Mouse (Mus musculus) 3134 (cell line): ENCODE data around the gene Ddx20.
"Not testable (repeated sequence)": the region's sequence is repeated elsewhere in the genome, so short reads cannot be mapped to it uniquely, and the experiment has no call there.

Experiments used
- DNase-seq: peaks from one replicate; pipeline ENCODE4 v3.0.0-alpha.2; 2011; ENCODE audit warnings: low spot score; ENCODE audit not compliant: insufficient read length; ENCODE audit errors: extremely low read depth

Ddx20 gene

DNA sequence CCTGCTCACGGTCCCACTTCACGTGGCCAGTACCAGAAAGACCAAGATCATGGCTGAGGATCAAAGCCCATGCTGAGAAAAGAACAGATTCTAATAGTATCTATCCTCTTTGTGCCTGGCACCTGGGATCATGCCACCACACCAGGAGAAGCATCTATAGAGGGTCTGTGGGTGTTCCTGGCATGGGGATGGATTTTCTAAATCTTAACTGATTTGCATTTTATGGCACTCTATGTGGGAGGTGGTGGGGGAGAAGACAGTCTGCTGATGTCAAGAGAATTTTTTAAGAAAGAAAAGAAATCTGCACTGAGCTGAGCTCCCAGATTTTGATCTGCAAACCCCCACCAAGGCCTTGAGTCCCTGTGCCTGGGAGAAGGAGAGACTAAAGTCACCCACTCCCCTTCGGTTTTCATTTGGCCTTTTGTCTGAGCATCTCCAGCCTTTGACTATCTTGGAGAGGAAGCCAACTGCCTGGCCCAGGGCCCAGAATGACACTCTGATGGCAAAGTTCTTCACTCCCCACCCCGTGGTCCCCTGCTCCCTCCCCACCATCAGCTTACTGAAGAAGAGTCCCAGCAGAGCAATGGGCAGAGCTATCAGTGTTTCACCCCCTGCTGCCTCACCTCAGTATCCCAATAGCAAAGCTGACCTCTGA, 19.1 kb upstream of the Ddx20 start:
- DNase-seq: no peak

DNA sequence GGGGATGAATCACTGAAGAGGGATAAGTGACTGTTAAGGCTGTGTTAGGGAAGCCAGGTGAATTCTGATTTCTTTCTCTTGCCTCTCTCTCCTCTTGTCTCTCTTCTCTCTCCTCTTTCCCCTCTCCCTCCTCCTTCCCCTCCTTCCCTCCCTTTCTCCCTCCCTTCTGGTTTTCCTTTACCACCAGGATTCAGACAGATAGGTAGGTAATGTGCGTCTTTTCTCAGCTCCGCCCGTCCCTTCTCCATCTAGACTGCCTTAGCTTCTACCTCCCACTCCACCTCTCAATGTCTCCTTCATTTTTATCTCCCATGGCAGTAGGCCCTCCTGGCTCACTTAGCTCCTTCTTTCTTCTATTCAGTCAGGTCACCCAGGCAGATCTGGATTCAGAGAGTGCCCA, 18.2 kb upstream of the Ddx20 start:
- no peak for DNase-seq

DNA sequence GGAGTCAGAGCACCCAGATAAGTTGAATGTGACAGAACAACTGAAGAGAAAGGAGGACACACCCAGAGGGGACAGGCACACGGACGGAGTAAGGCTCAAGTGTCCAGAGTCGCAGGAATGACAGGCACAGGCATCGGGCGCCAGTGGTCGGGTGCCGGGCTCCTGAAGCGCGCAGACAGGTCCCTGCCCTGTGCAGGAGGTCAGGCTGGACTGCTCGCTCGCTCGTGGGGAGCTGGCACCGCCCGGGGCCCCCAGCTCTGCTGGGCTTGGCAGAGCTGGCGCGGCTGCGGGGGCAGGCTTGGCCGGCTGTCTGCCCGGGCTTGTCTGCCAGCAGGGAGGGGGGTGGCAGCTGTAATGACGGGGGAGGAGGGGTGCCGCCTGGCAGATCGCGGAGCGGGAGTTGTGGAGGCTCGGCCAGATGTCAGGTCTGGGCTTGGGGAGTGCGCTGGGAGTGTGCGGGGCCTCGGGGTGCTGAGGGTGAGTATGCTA, 17.7 kb upstream of the Ddx20 start:
- DNase-seq: peak; percentile 81

- DNase-seq: peak; percentile 94
Observed at GRCm38 (mm10) chr3:105704031-105705008, 16.9 kb upstream of the Ddx20 start, which contains the start of gene Inka2. TSS of gene Inka2 (plus strand) at chr3:105704599.

GRCm38 (mm10) chr3:105703571-105703970, 16.2 kb upstream of the Ddx20 start:
- DNase-seq: no peak

DNA sequence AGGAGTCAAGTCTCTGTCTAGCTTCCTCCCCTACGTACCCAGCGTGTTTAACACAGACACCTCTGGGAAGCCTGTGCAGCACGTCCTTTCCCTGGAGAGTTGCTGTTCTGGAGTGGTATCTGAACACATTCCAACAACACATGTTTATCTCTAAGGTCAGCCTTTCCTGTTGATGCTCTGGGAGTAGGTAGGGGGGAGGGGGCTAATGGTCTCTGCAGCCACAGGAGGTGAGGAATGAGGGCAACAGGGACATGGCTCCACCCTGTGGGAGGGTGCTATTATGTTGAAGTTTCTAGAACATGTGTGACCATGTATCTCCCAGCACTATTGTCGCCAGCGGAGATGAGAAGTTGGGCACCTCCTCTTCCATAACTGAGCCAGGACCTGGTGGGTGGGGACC, 14.0 kb upstream of the Ddx20 start:
- DNase-seq: no peak

DNA sequence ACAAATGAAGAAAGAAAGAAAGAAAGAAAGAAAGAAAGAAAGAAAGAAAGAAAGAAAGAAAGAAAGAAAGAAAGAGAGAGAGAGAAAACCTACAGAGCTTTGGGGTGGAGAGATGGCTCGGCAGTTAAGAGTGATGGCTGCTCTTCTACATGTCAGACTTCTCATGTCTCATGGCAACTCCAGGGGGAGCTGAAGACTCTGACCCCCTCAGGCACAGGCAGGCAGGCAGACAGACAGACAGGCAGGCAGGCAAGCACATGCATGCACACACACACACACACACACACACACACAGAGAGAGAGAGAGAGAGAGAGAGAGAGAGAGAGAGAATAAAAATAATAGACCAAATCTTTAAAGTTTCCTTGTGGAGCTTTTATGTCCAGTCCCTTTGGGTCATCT, 13.4 kb upstream of the Ddx20 start:
- DNase-seq: not testable (repeated sequence)

DNA sequence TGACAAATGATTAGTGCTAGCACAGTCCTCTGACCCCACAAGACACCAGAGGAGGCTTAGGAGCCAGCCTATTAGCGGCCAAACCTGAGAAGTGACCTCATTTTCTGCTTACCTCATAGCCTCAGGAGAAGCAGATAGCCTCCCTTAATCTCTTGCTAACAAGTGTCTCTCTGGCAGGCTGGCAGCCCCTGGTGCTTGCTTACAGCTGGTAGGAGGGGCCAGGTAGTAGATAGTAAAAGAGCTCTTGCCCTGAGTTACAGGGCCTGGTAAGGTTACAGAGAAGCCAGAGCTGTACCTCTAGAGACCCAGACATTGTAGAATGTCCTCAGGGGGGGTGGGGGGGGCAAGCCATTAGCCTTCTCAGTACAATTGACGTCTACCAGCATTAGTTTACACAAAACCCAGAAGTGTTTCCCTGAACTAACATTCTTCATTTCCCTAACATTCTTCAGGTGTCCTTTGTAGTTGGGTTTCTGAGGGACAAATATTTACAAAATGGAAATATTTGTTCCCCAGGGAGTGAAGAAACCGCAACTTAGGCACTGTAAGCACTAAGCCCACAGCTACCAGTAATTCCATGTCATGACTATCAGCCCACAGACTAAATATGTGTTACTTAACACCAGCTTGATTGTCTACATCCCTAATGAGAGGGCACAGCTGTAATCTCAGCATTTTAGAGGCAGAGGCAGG, 12.0 kb upstream of the Ddx20 start:
- no peak for DNase-seq

GRCm38 (mm10) chr3:105698311-105698710, 10.9 kb upstream of the Ddx20 start:
- no peak for DNase-seq

DNA sequence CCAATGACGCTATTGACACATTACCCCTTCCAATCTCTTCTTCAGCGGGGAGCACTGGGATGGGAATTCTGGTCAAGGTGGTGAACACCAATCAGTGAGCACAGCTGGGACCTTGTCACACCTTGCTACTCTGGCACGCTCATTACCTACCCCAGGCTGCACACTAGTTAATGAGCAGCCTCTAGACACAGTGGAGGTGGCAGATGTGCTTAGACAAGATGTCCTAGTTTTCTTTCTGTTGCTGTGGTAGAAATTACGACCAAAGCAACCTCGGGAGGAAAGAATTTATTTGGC, 9.7 kb upstream of the Ddx20 start:
- DNase-seq: no peak

DNA sequence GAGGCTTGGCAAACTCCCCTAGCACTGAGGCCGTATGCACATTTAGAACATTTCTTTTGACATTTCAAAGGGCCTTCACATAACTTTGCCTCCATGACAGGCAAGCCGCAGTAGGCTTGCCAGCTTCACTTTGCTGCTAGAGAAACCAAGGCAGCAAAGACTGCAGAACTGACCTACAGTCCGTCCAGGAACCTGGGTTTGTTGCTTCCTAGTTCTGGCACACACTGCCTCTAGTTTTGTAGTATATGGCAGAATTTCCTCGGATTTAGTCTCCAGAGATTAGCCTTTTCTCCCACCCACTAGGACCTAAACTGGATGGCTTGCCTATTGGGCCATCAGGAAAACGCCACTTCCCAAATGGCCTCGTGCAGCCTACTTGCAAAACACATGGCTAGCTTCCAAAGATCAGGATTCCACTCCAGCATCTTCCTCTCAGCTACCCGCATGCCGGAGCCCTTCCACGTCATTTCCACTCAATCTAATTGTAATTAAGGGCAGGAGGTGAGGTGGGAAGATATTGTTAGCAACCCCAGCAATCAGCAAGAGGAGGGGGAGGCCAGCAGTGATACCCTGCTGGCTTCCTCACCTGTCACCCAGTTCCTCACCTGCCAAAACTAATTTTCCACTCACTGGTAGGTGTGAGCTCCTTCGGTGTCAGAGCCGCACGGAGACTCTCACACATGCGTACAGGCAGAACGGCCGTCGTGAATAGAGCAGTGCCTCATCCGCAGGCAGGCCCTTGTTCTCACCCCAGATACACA, 9.2 kb upstream of the Ddx20 start:
- no peak for DNase-seq

DNA sequence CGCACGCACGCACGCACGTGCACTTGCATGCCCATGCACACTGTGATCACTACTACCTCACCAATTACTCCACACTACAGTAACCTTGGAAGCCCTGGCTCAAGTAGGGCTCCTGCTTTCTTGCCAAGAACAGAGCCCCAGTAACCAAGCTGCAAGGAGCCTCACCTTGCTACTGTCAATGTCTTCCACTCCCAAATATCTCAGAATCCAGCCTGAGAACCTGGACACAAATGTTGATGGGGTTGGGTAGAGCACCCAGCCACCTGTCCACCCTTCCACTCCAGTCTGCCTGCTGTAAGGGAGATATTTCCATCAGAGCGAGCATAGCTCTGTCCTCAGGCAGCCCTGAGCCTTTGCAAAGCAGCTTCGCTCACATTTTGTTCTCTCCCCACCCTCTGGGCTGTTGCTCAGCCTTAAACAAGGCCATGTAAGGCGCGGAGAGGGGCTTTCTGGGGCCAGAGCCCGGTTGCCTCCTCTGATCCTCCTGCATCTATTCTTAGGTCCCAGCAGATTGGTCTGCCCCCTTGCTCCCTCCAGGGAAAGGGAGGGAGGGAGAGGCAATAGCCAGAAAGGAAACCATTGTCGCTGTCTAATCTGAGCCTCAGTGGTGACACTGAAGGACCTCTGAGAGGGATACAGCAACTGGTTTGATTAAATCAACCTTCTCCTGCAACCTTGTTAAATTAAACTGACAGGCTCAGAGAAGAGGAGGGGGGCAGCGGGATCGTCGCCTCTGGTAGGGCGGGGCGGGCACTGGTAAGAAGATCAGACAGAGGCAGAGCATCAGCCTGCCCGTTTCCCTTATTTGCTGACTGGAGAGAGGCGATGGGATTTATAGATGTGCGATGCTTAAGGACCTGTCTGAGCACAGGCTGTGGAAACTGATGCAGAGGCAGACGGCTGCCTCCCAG, 8.4 kb upstream of the Ddx20 start:
- DNase-seq: no peak

DNA sequence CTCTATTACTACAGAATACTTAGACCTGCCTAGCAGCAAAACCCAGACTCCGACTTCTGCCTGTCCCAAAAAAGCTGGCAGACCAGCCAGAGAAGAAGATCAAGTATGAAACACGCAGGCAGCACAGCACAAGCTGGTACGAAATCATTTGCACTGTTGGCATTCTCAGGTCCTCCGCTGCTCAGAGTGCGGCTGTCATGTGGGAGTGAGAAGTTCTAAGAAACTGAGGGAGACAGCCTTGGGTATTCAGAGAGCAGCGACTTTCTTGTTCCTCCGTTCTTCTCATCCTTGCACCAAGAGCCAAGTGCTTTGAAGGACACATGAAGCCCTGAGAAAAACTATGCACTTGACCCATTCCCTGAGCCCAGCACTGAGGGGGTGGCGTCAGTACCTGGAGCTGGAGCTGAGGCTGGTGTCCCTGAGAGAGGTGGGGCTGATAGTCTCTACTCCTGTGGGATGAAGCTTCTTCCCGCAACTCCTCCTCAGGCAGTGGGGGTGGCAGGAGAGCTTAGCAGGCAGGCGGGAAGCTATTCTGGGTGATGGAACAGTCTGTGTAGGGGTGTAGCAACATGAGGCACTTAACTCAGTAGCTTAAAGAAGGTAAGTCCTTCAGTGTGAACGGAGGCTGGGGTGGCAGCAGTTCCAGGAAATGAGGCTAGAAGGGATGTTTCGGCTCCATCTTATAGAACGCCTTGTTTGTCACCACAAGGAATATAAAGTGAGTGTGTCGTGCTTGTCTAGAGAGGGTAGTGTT, 6.1 kb upstream of the Ddx20 start:
- no peak for DNase-seq

GRCm38 (mm10) chr3:105688536-105688935, 1.2 kb upstream of the Ddx20 start:
- DNase-seq: no peak

DNA sequence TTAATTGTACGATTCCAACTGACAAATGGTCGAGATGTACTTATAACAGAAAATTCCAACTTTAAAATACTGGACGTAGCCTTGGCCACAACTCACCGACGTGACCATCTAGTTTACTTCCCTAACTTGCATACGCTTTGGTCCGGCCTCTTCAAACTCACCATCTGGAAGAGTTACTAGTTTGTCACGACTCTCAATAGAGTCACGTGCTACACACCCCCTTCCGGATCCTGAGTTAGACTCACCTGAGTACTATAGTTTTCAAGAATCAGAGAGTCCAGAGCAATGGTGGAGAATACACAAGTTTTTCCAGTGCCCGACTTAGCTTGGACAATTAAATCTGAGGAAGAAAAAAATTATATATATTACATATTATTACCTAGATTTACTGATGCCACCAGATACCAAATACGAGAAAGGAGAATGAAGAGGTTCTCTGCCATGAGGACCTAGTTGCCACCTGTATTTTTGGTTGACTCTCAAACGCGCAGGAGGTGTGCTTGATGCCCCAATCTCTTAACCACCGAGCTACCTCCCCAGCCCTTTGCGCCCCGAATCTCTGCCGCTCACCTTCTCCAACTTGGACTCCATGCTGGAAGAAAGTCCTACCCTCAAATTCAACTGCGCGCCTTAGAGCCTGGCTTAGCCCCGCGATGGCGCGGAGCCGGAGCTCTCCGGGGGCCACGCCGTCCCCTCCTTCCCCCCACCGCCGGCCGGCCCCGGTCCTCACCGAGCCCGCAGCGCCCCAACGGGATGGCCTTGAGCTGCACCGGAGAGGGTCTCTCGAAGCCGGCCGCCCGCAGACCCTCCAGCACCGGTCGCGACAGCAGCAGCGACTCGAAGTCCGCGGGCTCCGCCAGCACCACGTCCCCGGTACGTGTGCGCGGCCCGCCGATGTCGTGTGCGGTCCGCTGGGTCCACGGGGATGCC, 715 bp downstream of the Ddx20 start:
- no peak for DNase-seq

DNA sequence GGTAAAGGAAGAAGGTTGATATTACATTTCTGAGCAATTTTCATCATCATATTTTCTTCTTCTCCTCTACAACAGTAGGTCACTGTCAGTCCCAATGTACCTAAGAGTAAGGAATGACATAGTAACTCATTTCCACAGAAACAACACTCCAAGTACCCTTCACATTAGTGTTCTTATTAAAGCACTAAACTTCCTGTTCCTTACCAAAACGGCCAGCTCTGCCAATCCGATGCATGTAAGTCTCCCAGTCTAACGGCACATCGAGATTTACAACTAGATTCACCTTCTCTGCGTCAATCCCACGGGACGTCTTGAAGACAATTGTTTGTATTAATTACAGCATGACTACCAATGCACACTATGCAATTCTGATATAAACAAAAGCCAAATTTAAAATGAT, 7.0 kb downstream of the Ddx20 start:
- DNase-seq: no peak

DNA sequence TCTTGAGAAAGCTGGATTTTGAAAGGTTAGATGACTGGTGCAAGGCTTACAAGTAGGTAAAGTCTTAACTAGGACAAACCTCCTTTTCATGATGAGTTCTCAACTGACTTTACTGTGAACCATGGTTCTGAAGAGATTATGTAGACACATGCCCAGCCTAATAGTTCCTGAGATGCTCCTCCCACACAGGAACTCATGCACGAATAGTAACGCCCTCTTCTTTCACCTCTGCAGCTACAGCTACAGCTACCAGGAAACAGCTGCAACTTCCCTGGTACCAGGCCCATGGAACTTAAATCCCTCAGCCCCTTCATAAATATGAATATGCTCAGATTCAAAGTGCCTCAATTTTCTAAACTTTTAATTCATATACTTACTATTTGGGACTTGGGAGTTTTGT, 11.4 kb downstream of the Ddx20 start:
- no peak for DNase-seq
